ENCODE assay signal across 20 mouse cellular contexts in the genomic region with DNA sequence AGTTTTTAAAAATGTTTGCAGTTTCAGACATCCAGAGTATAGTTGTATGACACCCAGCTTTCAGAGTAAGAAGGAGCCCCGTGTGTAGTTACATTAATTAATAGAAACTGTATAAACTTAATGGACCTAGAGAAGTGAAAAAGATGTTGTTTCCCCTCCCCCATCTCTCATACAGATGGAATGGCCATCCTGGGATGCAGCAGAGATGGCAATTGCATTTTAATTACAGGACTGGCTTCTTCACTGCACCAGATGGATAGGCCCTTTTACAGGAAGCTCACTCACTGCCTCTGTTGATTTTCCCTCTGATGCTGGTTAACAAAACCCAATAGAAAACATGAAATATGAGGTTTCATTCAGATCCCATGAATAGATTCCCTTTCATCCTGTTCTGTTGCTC.
"Had no signal": no experiment of that assay in that cellular context is flagged by ENCODE, and none has a peak within 500 bp of the region (broad histone marks: within the 10 kb centered on the region; RNA-seq: fewer than 3 reads in every experiment).

No protein-coding gene starts in this region.

- H3K4me3 ChIP-seq: kidney, embryonic 15.5 days; left cerebral cortex, adult 2 months; limb, embryonic 12.5 days; limb, embryonic 15.5 days; myocyte had no signal

- H3K27me3 ChIP-seq: kidney, embryonic 15.5 days; limb, embryonic 12.5 days; limb, embryonic 15.5 days had no signal

- H3K36me3 ChIP-seq: kidney, embryonic 15.5 days; limb, embryonic 12.5 days; limb, embryonic 15.5 days had no signal

- H3K9me3 ChIP-seq: kidney, embryonic 15.5 days; limb, embryonic 12.5 days; limb, embryonic 15.5 days had no signal

- H3K4me2 ChIP-seq: kidney, embryonic 15.5 days; limb, embryonic 12.5 days; limb, embryonic 15.5 days; liver, embryonic 11.5 days; lung, embryonic 14.5 days; midbrain, embryonic 11.5 days had no signal

- H3K9ac ChIP-seq: kidney, embryonic 15.5 days; limb, embryonic 12.5 days; limb, embryonic 15.5 days; liver, embryonic 14.5 days; liver, postnatal 0 days; lung, embryonic 14.5 days had no signal

- H3K27ac ChIP-seq: kidney, embryonic 15.5 days; left cerebral cortex, adult 2 months; limb, embryonic 12.5 days; limb, embryonic 15.5 days; liver, embryonic 14.5 days had no signal

- ATAC-seq: liver, postnatal 0 days; lung, postnatal 0 days had no signal

- H3K4me1 ChIP-seq: kidney, embryonic 15.5 days; limb, embryonic 12.5 days; limb, embryonic 15.5 days had no signal

- DNase-seq: kidney, adult 8-10 months; kidney, postnatal 10 days; kidney, postnatal 36 days; layer of hippocampus, postnatal 36 days; left cerebral cortex, postnatal 4 days; liver, postnatal 0 days; lung, embryonic 14.5 days; lung, postnatal 36 days; midbrain, embryonic 14.5 days; thymus, adult 18-20 months; thymus, postnatal 36 days had no signal
